Mouse (Mus musculus) layer of hippocampus, adult 2 months (tissue): Measurements from ENCODE around the gene Smarcad1. TPM values are rescaled to one million over a fixed set of nuclear protein-coding genes. Genes with fewer than 3 reads are reported as not detected.
"Not testable (repeated sequence)": the region's sequence is repeated elsewhere in the genome, so short reads cannot be mapped to it uniquely, and the experiment has no call there.

ENCODE experiments used
- DNase-seq, 2 experiments: peaks; one replicate each; pipeline ENCODE4 v3.0.0; 2022; ENCODE audit warnings: low spot score in 2 of 2
- H3K27ac ChIP-seq: fragments of 200-600 bp; 2 replicates; pipeline ENCODE4 v1.8.1; 2022
- H3K4me3 ChIP-seq: fragments of 200-600 bp; 2 replicates; pipeline ENCODE4 v1.8.1; 2022; ENCODE audit warnings: mild to moderate bottlenecking
- CTCF ChIP-seq: fragments of 200-600 bp; conservative IDR thresholded peaks from 2 replicates; pipeline ENCODE4 v1.8.1; 2022; ENCODE audit warnings: antibody characterized with exemption, mild to moderate bottlenecking, moderate library complexity
- long read RNA-seq, 2 experiments: library from polyadenylated mRNA; stranded (forward); transcript quantifications; one replicate each; pipeline ENCODE4 v2.0.0; 2021; ENCODE audit warnings: borderline mapping rate in 2 of 2
- total RNA-seq, 2 experiments: library from RNA; stranded (reverse); gene quantifications; 2 replicates each; pipeline ENCODE4 v1.2.3; 2021

Gene Smarcad1
- total RNA-seq = 10 to 100 TPM; 40.4 to 50.3 TPM
- long read RNA-seq, experiment 1, full-length matches to known transcripts = 4 of 10 reads
- long read RNA-seq, experiment 1, partial matches to known transcripts = 2 of 10 reads
- long read RNA-seq, experiment 1, other reads (novel, unspliced or antisense) = 4 of 10 reads
- long read RNA-seq, experiment 2, full-length matches to known transcripts = 8 of 20 reads
- long read RNA-seq, experiment 2, partial matches to known transcripts = 8 of 20 reads
- long read RNA-seq, experiment 2, other reads (novel, unspliced or antisense) = 4 of 20 reads

- peak; percentile 33; the same call in 1 of the 2 replicates for TF ChIP-seq CTCF
- H3K27ac ChIP-seq = peak within 1 kb of the TSS; percentile 99
- peak within 1 kb of the TSS; percentile 90 for H3K4me3 ChIP-seq
- DNase-seq = peak; percentile 90 to 92
These were observed at the start of gene Smarcad1 for GRCm38 (mm10) chr6:65042491-65043171. Smarcad1 (plus strand) TSS chr6:65042583.

DNA sequence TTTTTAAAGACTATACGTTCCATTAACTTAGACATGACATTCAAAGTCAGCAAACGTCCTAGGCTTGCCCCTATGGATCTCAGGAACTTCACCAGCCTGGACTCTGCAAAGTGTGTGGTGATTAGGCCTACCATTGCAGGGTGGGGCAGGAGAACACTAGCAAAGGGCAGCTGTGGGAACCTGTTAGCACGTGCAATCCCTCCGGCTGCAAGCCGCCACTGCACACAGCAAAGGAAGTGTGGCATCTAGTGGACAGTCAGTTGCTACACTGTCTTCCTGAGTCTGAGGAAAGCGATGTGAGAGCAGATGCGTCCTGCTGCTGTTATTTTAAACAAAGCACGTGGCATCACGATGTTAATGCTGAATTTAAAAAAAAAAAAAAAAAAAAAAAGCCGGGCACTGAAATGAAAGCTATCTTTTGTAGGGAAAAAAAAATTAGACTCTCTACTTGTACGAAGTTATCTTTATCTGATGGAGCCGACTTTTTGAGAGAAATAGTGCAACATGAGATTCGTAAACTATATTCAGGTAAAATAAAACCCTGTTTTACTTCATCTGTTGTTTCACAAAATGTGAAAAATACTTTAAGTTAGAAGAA is 45.5 kb upstream of the Smarcad1 start:
- H3K4me3 ChIP-seq = no peak overlapping the region
- no peak overlapping the region for H3K27ac ChIP-seq
- peak; percentile 69 for TF ChIP-seq CTCF
- DNase-seq = peak in 1 of 2 experiments; percentile 12

GRCm38 (mm10) chr6:64997805-64998204 is 44.6 kb upstream of the Smarcad1 start:
- DNase-seq = no peak
- peak; percentile 66 for TF ChIP-seq CTCF
- no peak overlapping the region for H3K27ac ChIP-seq
- no peak overlapping the region for H3K4me3 ChIP-seq

DNA sequence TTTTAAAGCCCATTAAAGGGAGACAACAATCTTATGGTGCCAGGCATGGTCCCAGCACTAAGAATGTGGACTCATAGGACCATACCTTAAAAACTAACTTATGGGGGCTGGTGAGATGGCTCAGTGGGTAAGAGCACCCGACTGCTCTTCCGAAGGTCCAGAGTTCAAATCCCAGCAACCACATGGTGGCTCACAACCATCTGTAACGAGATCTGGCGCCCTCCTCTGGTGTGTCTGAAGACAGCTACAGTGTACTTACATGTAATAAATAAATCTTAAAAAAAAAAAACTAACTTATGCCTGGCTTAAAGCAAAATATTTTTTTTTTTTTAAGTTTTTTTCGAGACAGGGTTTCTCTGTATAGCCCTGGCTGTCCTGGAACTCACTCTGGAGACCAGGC is 41.6 kb upstream of the Smarcad1 start:
- not testable (repeated sequence) for DNase-seq, H3K27ac ChIP-seq, H3K4me3 ChIP-seq

GRCm38 (mm10) chr6:65002196-65002595 is 40.2 kb upstream of the Smarcad1 start:
- no peak for TF ChIP-seq CTCF
- no peak overlapping the region for H3K4me3 ChIP-seq
- no peak for DNase-seq
- no peak overlapping the region for H3K27ac ChIP-seq

- no peak overlapping the region for H3K4me3 ChIP-seq
- DNase-seq = no peak
- H3K27ac ChIP-seq = no peak overlapping the region
- TF ChIP-seq CTCF = no peak
These were observed 33.5 kb upstream of the Smarcad1 start for GRCm38 (mm10) chr6:65008836-65009235.

- TF ChIP-seq CTCF = no peak
- DNase-seq = no peak
- Histone ChIP-seq H3K4me3 (no peak overlapping the region), H3K27ac (no peak overlapping the region)
These were observed 30.9 kb upstream of the Smarcad1 start for GRCm38 (mm10) chr6:65011444-65011990.

DNA sequence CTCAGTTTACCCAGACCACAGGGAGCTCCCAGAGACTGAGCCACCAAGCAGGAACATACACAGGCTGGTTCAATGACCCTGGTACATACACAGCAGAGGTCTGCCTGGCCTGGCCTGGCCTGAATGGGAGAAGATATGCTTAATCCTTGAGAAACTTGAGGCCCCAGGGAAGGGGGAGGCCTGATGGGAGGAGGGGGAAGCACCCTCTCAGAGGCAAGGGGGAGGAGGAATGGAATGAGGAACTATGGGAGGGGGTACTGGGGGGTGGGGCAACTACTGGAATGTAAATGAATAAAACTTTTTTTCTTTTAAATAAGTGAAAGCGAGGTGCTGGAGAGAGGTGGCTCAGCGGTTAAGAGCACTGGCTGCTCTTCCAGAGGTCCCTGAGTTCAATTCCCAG is 30.2 kb upstream of the Smarcad1 start:
- TF ChIP-seq CTCF = no peak

DNA sequence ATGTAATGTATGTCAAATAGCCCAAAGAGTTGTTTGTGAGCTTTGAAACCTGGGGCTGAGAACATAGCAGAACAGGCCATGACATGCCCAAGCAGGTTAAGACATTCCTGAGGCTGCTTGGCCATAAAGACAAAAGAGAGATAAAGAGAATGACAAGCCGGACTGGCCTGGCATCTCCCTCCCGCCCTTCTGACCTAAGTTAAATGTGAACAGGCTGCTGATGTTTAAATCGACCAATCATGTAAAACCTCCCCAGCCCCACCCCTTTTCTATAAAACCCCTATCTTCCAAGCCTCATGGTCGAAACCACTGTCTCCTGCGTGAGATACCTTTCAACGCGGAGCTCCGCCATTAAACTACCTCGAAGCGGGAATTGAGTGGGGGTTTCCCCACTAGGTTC is 24.8 kb upstream of the Smarcad1 start:
- Histone ChIP-seq H3K4me3 (no peak overlapping the region), H3K27ac (no peak overlapping the region)
- no peak for TF ChIP-seq CTCF
- no peak for DNase-seq

More for the DNA sequence above, 30.2 kb upstream of the Smarcad1 start:
- H3K27ac ChIP-seq = no peak overlapping the region
- DNase-seq = no peak
- H3K4me3 ChIP-seq = no peak overlapping the region

DNA sequence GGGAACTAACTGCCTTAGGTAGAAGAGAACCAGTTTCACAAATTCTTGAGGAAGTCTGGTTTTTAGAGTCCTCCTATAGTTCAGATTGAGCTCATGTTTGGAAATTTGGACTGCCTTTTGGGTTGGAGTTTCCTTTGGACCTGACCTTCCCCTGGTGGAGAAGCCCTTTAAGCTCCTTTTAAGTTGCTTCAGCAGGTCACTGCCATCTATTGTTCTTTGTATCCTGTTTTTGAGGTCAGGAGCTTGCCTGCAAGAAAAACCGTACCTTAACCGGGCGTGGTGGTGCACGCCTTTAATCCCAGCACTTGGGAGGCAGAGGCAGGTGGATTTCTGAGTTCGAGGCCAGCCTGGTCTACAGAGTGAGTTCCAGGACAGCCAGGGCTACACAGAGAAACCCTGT is 23.4 kb upstream of the Smarcad1 start:
- not testable (repeated sequence) for H3K27ac ChIP-seq, H3K4me3 ChIP-seq, DNase-seq

DNA sequence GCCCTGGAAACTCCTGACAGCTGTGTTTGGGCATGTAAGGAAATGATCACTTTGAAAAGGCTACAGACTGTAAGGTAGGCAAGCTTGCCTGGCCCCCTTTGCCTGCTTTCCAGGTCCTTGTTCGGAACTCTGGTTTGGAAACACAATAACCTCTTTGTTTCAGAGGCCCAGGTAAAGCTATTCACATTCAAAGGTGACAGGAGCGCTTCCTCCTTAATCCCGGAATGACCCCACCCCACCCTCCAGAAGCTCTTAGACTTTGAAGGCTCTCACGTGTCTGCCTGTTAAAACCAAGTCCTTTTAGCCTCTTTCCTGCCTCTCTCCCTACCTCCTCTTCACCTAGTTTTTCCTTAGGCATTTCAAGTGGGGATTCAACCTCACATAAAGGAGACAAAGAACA is 20.5 kb upstream of the Smarcad1 start:
- Histone ChIP-seq H3K27ac (no peak overlapping the region), H3K4me3 (no peak overlapping the region)
- DNase-seq = no peak
- no peak for TF ChIP-seq CTCF

- no peak for DNase-seq
- TF ChIP-seq CTCF = no peak
- Histone ChIP-seq H3K27ac (no peak overlapping the region), H3K4me3 (no peak overlapping the region)
These were observed 19.3 kb upstream of the Smarcad1 start for GRCm38 (mm10) chr6:65023053-65023452.

DNA sequence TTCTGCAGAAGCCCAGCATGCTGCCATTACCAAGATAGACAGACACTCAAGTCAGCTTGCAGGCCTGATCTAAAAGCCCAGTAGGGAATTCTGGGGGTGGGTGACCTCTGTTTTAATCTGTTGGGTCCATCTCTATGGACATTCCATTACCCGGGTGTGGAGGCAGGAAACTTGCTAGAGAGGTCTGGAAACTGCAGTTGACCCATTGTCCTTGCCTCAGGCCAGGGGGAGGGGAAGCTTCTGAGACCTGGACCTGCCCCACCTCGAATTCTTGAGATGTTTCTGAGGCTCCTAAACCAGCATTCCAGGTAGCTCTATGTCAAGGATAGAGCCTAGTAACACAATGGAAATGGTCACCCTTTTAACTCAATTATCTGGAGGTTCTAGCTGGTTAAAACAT is 17.7 kb upstream of the Smarcad1 start:
- H3K27ac ChIP-seq = no peak overlapping the region
- no peak for DNase-seq
- H3K4me3 ChIP-seq = no peak overlapping the region
- TF ChIP-seq CTCF = no peak
